Mouse (Mus musculus) MEL (cell line): ENCODE data around the gene Olfr27. TPM values are rescaled to one million over a fixed set of nuclear protein-coding genes. Genes with fewer than 3 reads are reported as not detected.

Experiments used
- DNase-seq: peaks from one replicate; pipeline ENCODE4 v3.0.0; 2011; ENCODE audit warnings: low read depth, low spot score
- H3K27ac ChIP-seq: 2 replicates; pipeline ENCODE4 v1.5.1; 2012; ENCODE audit warnings: low read depth, mild to moderate bottlenecking, control low read depth, low read length, moderate library complexity; ENCODE audit not compliant: control insufficient read depth
- H3K27me3 ChIP-seq, 2 experiments: fragments of 150-350 bp in 1 of 2; sonication (generic) in 1 of 2; 2 replicates each; pipeline ENCODE4 v1.6.1; 2012; ENCODE audit warnings: low read length in 2 of 2, mild to moderate bottlenecking in 2 of 2, improper control_type of control experiment in 1 of 2, moderate library complexity in 1 of 2; ENCODE audit not compliant: insufficient read depth in 2 of 2, control insufficient read depth in 1 of 2
- H3K36me3 ChIP-seq, 2 experiments: 2 replicates each; pipeline ENCODE4 v1.6.1; 2012 to 2014; ENCODE audit warnings: low read length in 2 of 2, improper control_type of control experiment in 1 of 2, inconsistent platforms in 1 of 2, mild to moderate bottlenecking in 1 of 2; ENCODE audit not compliant: insufficient read depth in 2 of 2, control insufficient read depth in 1 of 2
- H3K4me1 ChIP-seq, 2 experiments: fragments of 150-350 bp in 1 of 2; sonication (generic) in 1 of 2; 2 replicates each; pipeline ENCODE4 v1.6.1; 2012; ENCODE audit warnings: low read length in 2 of 2, improper control_type of control experiment in 1 of 2, mild to moderate bottlenecking in 1 of 2; ENCODE audit not compliant: insufficient read depth in 2 of 2, control insufficient read depth in 1 of 2
- H3K4me3 ChIP-seq, 2 experiments: fragments of 150-350 bp in 1 of 2; sonication (generic) in 1 of 2; 2 replicates each; pipeline ENCODE4 v1.5.1; 2012; ENCODE audit warnings: low read depth in 2 of 2, low read length in 2 of 2, mild to moderate bottlenecking in 2 of 2, moderate library complexity in 2 of 2, control low read depth in 1 of 2, improper control_type of control experiment in 1 of 2; ENCODE audit not compliant: control insufficient read depth in 1 of 2, insufficient read depth in 1 of 2
- H3K79me2 ChIP-seq: 2 replicates; pipeline ENCODE4 v1.6.1; 2012; ENCODE audit warnings: mild to moderate bottlenecking, low read length, moderate library complexity; ENCODE audit not compliant: control insufficient read depth, poor library complexity, insufficient read depth
- H3K9ac ChIP-seq: 2 replicates; pipeline ENCODE4 v1.6.1; 2012; ENCODE audit warnings: low read depth, mild to moderate bottlenecking, control low read depth, low read length, moderate library complexity; ENCODE audit not compliant: control insufficient read depth, poor library complexity, severe bottlenecking
- H3K9me3 ChIP-seq: fragments of 150-350 bp; sonication (generic); replicated peaks from 2 replicates; pipeline ENCODE4 v1.6.1; 2012; ENCODE audit warnings: mild to moderate bottlenecking, low read length, improper control_type of control experiment, moderate library complexity; ENCODE audit not compliant: insufficient read depth
- MXI1 ChIP-seq: IDR thresholded peaks from 2 replicates; pipeline ENCODE4 v1.6.1; 2011; ENCODE audit warnings: mild to moderate bottlenecking, low read depth, low read length, improper control_type of control experiment
- TBP ChIP-seq: IDR thresholded peaks from 2 replicates; pipeline ENCODE4 v1.8.0; 2011; ENCODE audit warnings: low read depth, low read length, improper control_type of control experiment
- polyA plus RNA-seq, 2 experiments: library from polyadenylated mRNA; stranded (reverse) in 1 of 2; unstranded in 1 of 2; fragments of >175 nt in 1 of 2; fragments of >200 nt in 1 of 2; gene quantifications; 2 replicates each; pipeline versions ENCODE4 v1.2.1 to v1.2.4; 2012; ENCODE audit warnings: low replicate concordance in 2 of 2, low read depth in 1 of 2; ENCODE audit not compliant: insufficient read length in 2 of 2, insufficient read depth in 1 of 2, missing spikeins in 1 of 2
- total RNA-seq: library from RNA; depleted of rRNA; stranded (reverse); fragments of 300-350 nt; gene quantifications from 2 replicates; pipeline ENCODE4 v1.2.3, GENCODE M21; 2012; rRNA removed

Olfr27 gene
- total and polyA plus RNA-seq, 3 experiments, result not detected

GRCm38 (mm10) chr9:39166004-39166403 lies 38.1 kb downstream of the Olfr27 start, which contains the start of gene Olfr943:
TSS of gene Olfr943 (plus strand) at chr9:39166304.
- Histone ChIP-seq H3K27ac (no peak within 1 kb of the TSS), H3K36me3 (no peaks in the 10 kb centered on the region), H3K79me2 (no peaks in the 10 kb centered on the region), H3K9me3 (no peaks in the 10 kb centered on the region), H3K9ac (no peak within 1 kb of the TSS), H3K4me1 (no peaks in the 10 kb centered on the region), H3K27me3 (no peaks in the 10 kb centered on the region), H3K4me3 (no peak within 1 kb of the TSS)
- no peak for DNase-seq
- TF ChIP-seq MXI1 (no peak), TBP (no peak)

Other genes with a start within 250 kb of the Olfr27 start
- gene Olfr930, start 198.3 kb upstream of the Olfr27 start, total RNA-seq, result not detected in 2 replicates
- gene Olfr930, start 198.3 kb upstream of the Olfr27 start, polyA plus RNA-seq, result not detected
- not detected in 2 replicates for gene Olfr933, start 155.8 kb upstream of the Olfr27 start, total RNA-seq
- not detected for gene Olfr933, start 155.8 kb upstream of the Olfr27 start, polyA plus RNA-seq
- gene Olfr934, start 139.8 kb upstream of the Olfr27 start, total RNA-seq, result not detected in 2 replicates
- not detected for gene Olfr934, start 139.8 kb upstream of the Olfr27 start, polyA plus RNA-seq
- gene Olfr935, start 128.4 kb upstream of the Olfr27 start, total RNA-seq, result not detected in 2 replicates
- not detected for gene Olfr935, start 128.4 kb upstream of the Olfr27 start, polyA plus RNA-seq
- not detected in 2 replicates for gene Olfr146, start 104.8 kb upstream of the Olfr27 start, total RNA-seq
- not detected for gene Olfr146, start 104.8 kb upstream of the Olfr27 start, polyA plus RNA-seq
- not detected in 2 replicates for gene Olfr937, start 63.2 kb upstream of the Olfr27 start, total RNA-seq
- gene Olfr937, start 63.2 kb upstream of the Olfr27 start, polyA plus RNA-seq, result not detected
- gene Olfr938, start 49.2 kb upstream of the Olfr27 start, total RNA-seq, result not detected in 2 replicates
- not detected for gene Olfr938, start 49.2 kb upstream of the Olfr27 start, polyA plus RNA-seq
- not detected in 2 replicates for gene Olfr943, start 38.2 kb downstream of the Olfr27 start, total RNA-seq
- not detected for gene Olfr943, start 38.2 kb downstream of the Olfr27 start, polyA plus RNA-seq
- gene Olfr944, start 73.8 kb downstream of the Olfr27 start, total RNA-seq, result not detected in 2 replicates
- gene Olfr944, start 73.8 kb downstream of the Olfr27 start, polyA plus RNA-seq, result not detected
- gene Olfr1537, start 121.9 kb downstream of the Olfr27 start, total RNA-seq, result not detected in 2 replicates
- not detected for gene Olfr1537, start 121.9 kb downstream of the Olfr27 start, polyA plus RNA-seq
- gene Olfr945, start 148.7 kb downstream of the Olfr27 start, total RNA-seq, result not detected in 2 replicates
- gene Olfr945, start 148.7 kb downstream of the Olfr27 start, polyA plus RNA-seq, result not detected
- gene Olfr948, start 197.9 kb downstream of the Olfr27 start, total RNA-seq, result not detected in 2 replicates
- gene Olfr948, start 197.9 kb downstream of the Olfr27 start, polyA plus RNA-seq, result not detected